Mouse (Mus musculus): ENCODE data around the gene Umodl1. TPM values are rescaled to one million over a fixed set of nuclear protein-coding genes. Genes with fewer than 3 reads are reported as not detected.

Umodl1 gene
- 0.07 and 0.09 TPM in 2 replicates for polyA plus RNA-seq (2021; fragmentation: Nextera tagmentation)
- long read RNA-seq, experiment 1, result 0 reads
- long read RNA-seq, experiment 2, result 0 reads

GRCm38 (mm10) chr17:30954340-30954739 lies at the start of gene Umodl1:
Umodl1 (plus strand) TSS chr17:30954640.

DNA sequence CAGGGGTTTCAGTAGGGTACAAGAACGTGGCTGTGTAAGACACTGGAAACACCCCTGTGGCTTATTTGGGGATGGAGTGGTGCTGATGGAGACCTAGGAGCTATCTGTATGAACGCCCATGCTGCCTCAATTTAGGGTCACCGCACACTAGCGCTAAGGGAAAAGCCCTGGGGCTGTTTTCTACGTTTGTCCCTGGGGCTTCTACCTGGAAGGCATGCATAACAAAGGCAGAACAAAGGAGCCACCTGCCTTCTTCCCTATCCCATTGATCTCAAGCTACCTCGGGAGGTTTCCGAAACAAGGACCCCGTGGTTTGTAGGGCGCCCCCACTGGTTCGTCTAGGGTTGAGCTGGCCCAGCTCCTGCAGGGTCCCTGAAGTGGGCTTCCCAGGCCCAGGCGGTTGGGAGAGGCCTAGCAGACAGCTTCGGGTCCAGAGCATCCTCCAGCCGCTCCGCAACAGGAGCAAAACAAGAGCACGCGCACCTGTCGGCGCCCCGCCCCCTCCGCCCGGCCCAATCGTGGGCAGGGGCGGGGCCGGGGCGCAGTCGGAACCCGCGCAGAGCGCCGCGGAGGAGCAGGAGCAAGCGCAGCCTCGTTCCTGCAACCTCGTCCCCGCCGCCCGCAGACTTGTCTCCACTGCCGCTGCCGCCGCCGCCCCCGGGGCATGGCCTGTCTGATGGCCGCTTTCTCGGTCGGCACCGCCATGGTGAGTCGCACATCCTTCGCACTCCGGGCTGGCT lies 102.9 kb downstream of the Umodl1 start, which contains the start of gene Abcg1:
Gene Abcg1 (plus strand): TSS at position 525 of the 740 bp plus-strand sequence.

Other genes with a start within 250 kb of the Umodl1 start
- 0.19 and 0.28 TPM in 2 replicates for gene Glp1r, start 52.8 kb upstream of the Umodl1 start, polyA plus RNA-seq (2021; fragmentation: Nextera tagmentation)
- gene Abcg1, start 103.0 kb downstream of the Umodl1 start, polyA plus RNA-seq (2021; fragmentation: Nextera tagmentation), result 43.3 and 69.2 TPM in 2 replicates
- gene Tff3, start 175.0 kb downstream of the Umodl1 start, polyA plus RNA-seq (2021; fragmentation: Nextera tagmentation), result not detected in 2 replicates
- not detected in 2 replicates for gene Tff2, start 189.6 kb downstream of the Umodl1 start, polyA plus RNA-seq (2021; fragmentation: Nextera tagmentation)
- gene Tff1, start 210.6 kb downstream of the Umodl1 start, polyA plus RNA-seq (2021; fragmentation: Nextera tagmentation), result not detected in 2 replicates
- not detected in 2 replicates for gene Tmprss3, start 244.3 kb downstream of the Umodl1 start, polyA plus RNA-seq (2021; fragmentation: Nextera tagmentation)

Measured in left cerebral cortex, adult 6 months (tissue).